In genomic region chr7:77200903-77201302, GRCm38 (mm10) we compare ENCODE assay signal across 5 mouse cellular contexts.
DNase-seq lines count a peak whose midpoint lies in the region; ATAC-seq lines count a peak whose summit lies in the region.
"Not testable (repeated sequence)": the region's sequence is repeated elsewhere in the genome, so short reads cannot be mapped to it uniquely, and the experiment has no call there.

No protein-coding gene starts in this region.

- 94% methylated on average over 2 of the region's 2 CpGs for WGBS in hindbrain, embryonic 11.5 days
- WGBS in neural tube, embryonic 11.5 days = 92% methylated on average over 2 of the region's 2 CpGs

- H3K9ac ChIP-seq in hindbrain, embryonic 11.5 days (ENCODE audit: low read depth, low read length); neural tube, embryonic 11.5 days (ENCODE audit: low read length): not testable (repeated sequence)

- DNase-seq in Muller cell, postnatal 12 days (ENCODE audit: inconsistent ontology term) = peak; percentile 36
- DNase-seq in embryo, embryonic 10.5 days (ENCODE audit: low spot score) = peak; percentile 62
- peak; percentile 11 for DNase-seq in hindbrain, embryonic 11.5 days (ENCODE audit: low spot score)
- DNase-seq in neural tube, embryonic 11.5 days (ENCODE audit: low spot score) = peak; percentile 45
- DNase-seq in thymus, postnatal 0 days (ENCODE audit: low spot score) = peak; percentile 8

- H3K9me3 ChIP-seq in hindbrain, embryonic 11.5 days (ENCODE audit: control insufficient read depth, low read length); neural tube, embryonic 11.5 days (ENCODE audit: control insufficient read depth, low read length): not testable (repeated sequence)

- not testable (repeated sequence) for H3K27me3 ChIP-seq in hindbrain, embryonic 11.5 days (ENCODE audit: control insufficient read depth, insufficient read depth, low read length); neural tube, embryonic 11.5 days (ENCODE audit: control insufficient read depth, insufficient read depth, low read length)

- H3K4me3 ChIP-seq in hindbrain, embryonic 11.5 days (ENCODE audit: low read depth, low read length); neural tube, embryonic 11.5 days (ENCODE audit: low read depth, low read length): not testable (repeated sequence)

- H3K36me3 ChIP-seq in hindbrain, embryonic 11.5 days (ENCODE audit: control insufficient read depth, insufficient read depth, low read length); neural tube, embryonic 11.5 days (ENCODE audit: control insufficient read depth, insufficient read depth, low read length): not testable (repeated sequence)

- not testable (repeated sequence) for H3K4me1 ChIP-seq in hindbrain, embryonic 11.5 days (replicated peaks; ENCODE audit: control insufficient read depth, insufficient read depth, low read length); neural tube, embryonic 11.5 days (ENCODE audit: control insufficient read depth, insufficient read depth, low read length)

- not testable (repeated sequence) for H3K4me2 ChIP-seq in hindbrain, embryonic 11.5 days (replicated peaks; ENCODE audit: low read depth, low read length); neural tube, embryonic 11.5 days (ENCODE audit: low read depth)

- ATAC-seq in hindbrain, embryonic 11.5 days (ENCODE audit: low FRiP score); neural tube, embryonic 11.5 days (ENCODE audit: insufficient read depth, low FRiP score, low TSS enrichment): not testable (repeated sequence)

- not testable (repeated sequence) for H3K27ac ChIP-seq in hindbrain, embryonic 11.5 days (ENCODE audit: low read depth, low read length); neural tube, embryonic 11.5 days (ENCODE audit: low read depth, low read length)

Comparison
In these comparisons a context has a peak if more than half of its experiments do, and no peak if none do; other contexts are left out.
1. DNase-seq: peak in every context shown above with its lines; median percentile 62 in embryo, embryonic 10.5 days; 45 in neural tube, embryonic 11.5 days; 36 in Muller cell, postnatal 12 days; 11 in hindbrain, embryonic 11.5 days; 8 in thymus, postnatal 0 days.